Mouse (Mus musculus): ENCODE measurements around the gene Exoc3l4.

DNA sequence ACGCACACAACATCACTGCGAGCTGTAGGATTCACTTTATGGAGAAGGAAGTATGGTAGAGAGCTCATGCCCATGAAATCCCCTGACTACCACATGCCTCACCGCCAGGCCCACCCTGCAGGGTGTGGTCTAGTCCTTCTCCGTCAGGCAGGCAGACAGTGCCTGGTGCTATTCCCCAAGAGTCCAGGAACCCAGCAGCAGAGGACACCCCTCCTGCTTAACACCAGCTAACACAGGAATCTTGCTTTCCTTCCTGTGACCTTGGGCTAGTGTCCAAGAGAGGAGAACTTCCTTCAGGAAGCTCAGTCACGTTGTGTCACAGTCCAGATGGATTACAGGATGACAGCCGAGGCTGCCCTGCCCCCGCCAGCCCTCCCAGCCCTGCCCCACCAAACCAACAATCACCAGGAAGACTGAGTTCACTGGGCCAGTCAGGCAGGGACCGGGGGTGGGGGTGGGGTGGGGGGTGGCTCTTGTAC, 30.1 kb upstream of the Exoc3l4 start:
- TF ChIP-seq CHD2 (IDR thresholded peaks at IDR 0.05; ENCODE audit: low read depth, low read length) (no peak), HCFC1 (IDR thresholded peaks at IDR 0.05; ENCODE audit: borderline replicate concordance, insufficient read depth, low read length) (no peak), ZNF384 (IDR thresholded peaks at IDR 0.05; ENCODE audit: low read depth, low read length) (no peak)

All from ES-E14 (cell line).